Mouse (Mus musculus) embryonic fibroblast, embryonic 13.5 days (primary cell): ENCODE measurements around the gene Pate2.

Source experiments
- CTCF ChIP-seq: IDR thresholded peaks from 2 replicates; pipeline ENCODE4 v1.5.1; 2011; ENCODE audit warnings: mild to moderate bottlenecking, control low read depth, low read length, moderate library complexity, borderline replicate concordance; ENCODE audit not compliant: insufficient read depth
- POLR2A ChIP-seq: IDR thresholded peaks from 2 replicates; pipeline ENCODE4 v1.6.1; 2011; ENCODE audit warnings: low read depth, mild to moderate bottlenecking, control low read depth, low read length, moderate library complexity

GRCm38 (mm10) chr9:35546745-35547144 lies 23.3 kb upstream of the Pate2 start:
- TF ChIP-seq POLR2A: no peak
- TF ChIP-seq CTCF: no peak
